Mouse (Mus musculus): ENCODE results near the gene Tomm6. TPM values are rescaled to one million over a fixed set of nuclear protein-coding genes. Genes with fewer than 3 reads are reported as not detected.
A peak's percentile ranks its signal among the peaks of the same experiment; 100 is the strongest.

Gene Tomm6
- polyA plus RNA-seq, 1 experiment: 232 TPM

- Histone ChIP-seq H3K79me2 (ENCODE audit: control insufficient read depth, insufficient read depth) (no peaks in the 10 kb centered on the region), H3ac (ENCODE audit: control insufficient read depth, insufficient read length) (no peak overlapping the region), H3K4me2 (ENCODE audit: low read depth) (no peak overlapping the region), H3K4me3 (no peak overlapping the region), H3K36me3 (ENCODE audit: control insufficient read depth, insufficient read depth) (no peaks in the 10 kb centered on the region), H3K27me3 (ENCODE audit: control insufficient read depth, insufficient read depth, insufficient read length) (peaks cover 30% of the 10 kb centered on the region)
- no peak for TF ChIP-seq TCF3 (IDR thresholded peaks at IDR 0.05; ENCODE audit: insufficient read length, low read depth)
- TF ChIP-seq REST (IDR thresholded peaks at IDR 0.05; ENCODE audit: insufficient read depth, insufficient read length): no peak
- TF ChIP-seq CEBPB (IDR thresholded peaks at IDR 0.05; ENCODE audit: insufficient read depth, poor library complexity, severe bottlenecking): no peak
- TF ChIP-seq MYOD1 (IDR thresholded peaks at IDR 0.05; ENCODE audit: control insufficient read depth in 1 of 3, insufficient read length in 2 of 3, low read depth in 2 of 3): no peak
- TF ChIP-seq TCF12 (IDR thresholded peaks at IDR 0.05; ENCODE audit: insufficient read depth, poor library complexity, severe bottlenecking): no peak
- no peak for TF ChIP-seq MAX (IDR thresholded peaks at IDR 0.05; ENCODE audit: low read depth)
- TF ChIP-seq POLR2A (IDR thresholded peaks at IDR 0.05; ENCODE audit: insufficient read length, low read depth): no peak
- TF ChIP-seq POLR2AphosphoS2 (IDR thresholded peaks at IDR 0.05; ENCODE audit: insufficient read length, low read depth): no peak
- TF ChIP-seq USF1 (IDR thresholded peaks at IDR 0.05; ENCODE audit: low read depth): no peak
- TF ChIP-seq SRF (IDR thresholded peaks at IDR 0.05; ENCODE audit: control insufficient read depth, insufficient read length, low read depth): no peak
- TF ChIP-seq MYOG (IDR thresholded peaks at IDR 0.05; ENCODE audit: control insufficient read depth in 1 of 3, insufficient read depth in 1 of 3, insufficient read length in 2 of 3, low read depth in 2 of 3): no peak
- TF ChIP-seq E2F4 (IDR thresholded peaks at IDR 0.05; ENCODE audit: insufficient read depth): no peak
Observed at GRCm38 (mm10) chr17:47707961-47708360, 19.8 kb upstream of the Tomm6 start.

- Histone ChIP-seq H3K79me2 (ENCODE audit: control insufficient read depth, insufficient read depth) (no peaks in the 10 kb centered on the region), H3K4me2 (ENCODE audit: low read depth) (no peak overlapping the region), H3K36me3 (ENCODE audit: control insufficient read depth, insufficient read depth) (no peaks in the 10 kb centered on the region), H3K27me3 (ENCODE audit: control insufficient read depth, insufficient read depth, insufficient read length) (peaks cover 18% of the 10 kb centered on the region), H3K4me3 (no peak overlapping the region), H3ac (ENCODE audit: control insufficient read depth, insufficient read length) (no peak overlapping the region)
- no peak for TF ChIP-seq POLR2AphosphoS2 (IDR thresholded peaks at IDR 0.05; ENCODE audit: insufficient read length, low read depth)
- TF ChIP-seq MYOD1 (IDR thresholded peaks at IDR 0.05; ENCODE audit: control insufficient read depth in 1 of 3, insufficient read length in 2 of 3, low read depth in 2 of 3): peak in 2 of 3 experiments; percentile 28 to 31
- TF ChIP-seq TCF12 (IDR thresholded peaks at IDR 0.05; ENCODE audit: insufficient read depth, poor library complexity, severe bottlenecking): no peak
- TF ChIP-seq POLR2A (IDR thresholded peaks at IDR 0.05; ENCODE audit: insufficient read length, low read depth): no peak
- TF ChIP-seq REST (IDR thresholded peaks at IDR 0.05; ENCODE audit: insufficient read depth, insufficient read length): no peak
- TF ChIP-seq TCF3 (IDR thresholded peaks at IDR 0.05; ENCODE audit: insufficient read length, low read depth): no peak
- TF ChIP-seq MYOG (IDR thresholded peaks at IDR 0.05; ENCODE audit: control insufficient read depth in 1 of 3, insufficient read depth in 1 of 3, insufficient read length in 2 of 3, low read depth in 2 of 3): peak in 1 of 3 experiments; percentile 40
- no peak for TF ChIP-seq MAX (IDR thresholded peaks at IDR 0.05; ENCODE audit: low read depth)
Observed at GRCm38 (mm10) chr17:47706196-47706595, 18.0 kb upstream of the Tomm6 start.

- Histone ChIP-seq H3K4me2 (ENCODE audit: low read depth) (no peak overlapping the region), H3K36me3 (ENCODE audit: control insufficient read depth, insufficient read depth) (no peaks in the 10 kb centered on the region), H3K4me3 (no peak overlapping the region), H3ac (ENCODE audit: control insufficient read depth, insufficient read length) (no peak overlapping the region), H3K79me2 (ENCODE audit: control insufficient read depth, insufficient read depth) (no peaks in the 10 kb centered on the region), H3K27me3 (ENCODE audit: control insufficient read depth, insufficient read depth, insufficient read length) (peaks cover 17% of the 10 kb centered on the region)
- TF ChIP-seq TCF3 (IDR thresholded peaks at IDR 0.05; ENCODE audit: insufficient read length, low read depth): no peak
- TF ChIP-seq MAX (IDR thresholded peaks at IDR 0.05; ENCODE audit: low read depth): no peak
- no peak for TF ChIP-seq CEBPB (IDR thresholded peaks at IDR 0.05; ENCODE audit: insufficient read depth, poor library complexity, severe bottlenecking)
- TF ChIP-seq POLR2AphosphoS2 (IDR thresholded peaks at IDR 0.05; ENCODE audit: insufficient read length, low read depth): no peak
- no peak for TF ChIP-seq USF1 (IDR thresholded peaks at IDR 0.05; ENCODE audit: low read depth)
- TF ChIP-seq E2F4 (IDR thresholded peaks at IDR 0.05; ENCODE audit: insufficient read depth): no peak
- TF ChIP-seq POLR2A (IDR thresholded peaks at IDR 0.05; ENCODE audit: insufficient read length, low read depth): no peak
- TF ChIP-seq REST (IDR thresholded peaks at IDR 0.05; ENCODE audit: insufficient read depth, insufficient read length): no peak
- no peak for TF ChIP-seq TCF12 (IDR thresholded peaks at IDR 0.05; ENCODE audit: insufficient read depth, poor library complexity, severe bottlenecking)
- no peak for TF ChIP-seq MYOD1 (IDR thresholded peaks at IDR 0.05; ENCODE audit: control insufficient read depth in 1 of 3, insufficient read length in 2 of 3, low read depth in 2 of 3)
- no peak for TF ChIP-seq MYOG (IDR thresholded peaks at IDR 0.05; ENCODE audit: control insufficient read depth in 1 of 3, insufficient read depth in 1 of 3, insufficient read length in 2 of 3, low read depth in 2 of 3)
- no peak for TF ChIP-seq SRF (IDR thresholded peaks at IDR 0.05; ENCODE audit: control insufficient read depth, insufficient read length, low read depth)
Observed at GRCm38 (mm10) chr17:47704692-47705091, 16.5 kb upstream of the Tomm6 start.

- H3ac ChIP-seq (ENCODE audit: control insufficient read depth, insufficient read length): no peak overlapping the region
- no peak overlapping the region for H3K4me2 ChIP-seq (ENCODE audit: low read depth)
- TF ChIP-seq USF1 (IDR thresholded peaks at IDR 0.05; ENCODE audit: low read depth) (no peak), SRF (IDR thresholded peaks at IDR 0.05; ENCODE audit: control insufficient read depth, insufficient read length, low read depth) (no peak), POLR2A (IDR thresholded peaks at IDR 0.05; ENCODE audit: insufficient read length, low read depth) (no peak), MYOD1 (IDR thresholded peaks at IDR 0.05; ENCODE audit: control insufficient read depth in 1 of 3, insufficient read length in 2 of 3, low read depth in 2 of 3) (no peak), TCF12 (IDR thresholded peaks at IDR 0.05; ENCODE audit: insufficient read depth, poor library complexity, severe bottlenecking) (no peak), REST (IDR thresholded peaks at IDR 0.05; ENCODE audit: insufficient read depth, insufficient read length) (no peak), TCF3 (IDR thresholded peaks at IDR 0.05; ENCODE audit: insufficient read length, low read depth) (no peak), POLR2AphosphoS2 (IDR thresholded peaks at IDR 0.05; ENCODE audit: insufficient read length, low read depth) (no peak), CEBPB (IDR thresholded peaks at IDR 0.05; ENCODE audit: insufficient read depth, poor library complexity, severe bottlenecking) (no peak), MYOG (IDR thresholded peaks at IDR 0.05; ENCODE audit: control insufficient read depth in 1 of 3, insufficient read depth in 1 of 3, insufficient read length in 2 of 3, low read depth in 2 of 3) (no peak), E2F4 (IDR thresholded peaks at IDR 0.05; ENCODE audit: insufficient read depth) (no peak), MAX (IDR thresholded peaks at IDR 0.05; ENCODE audit: low read depth) (no peak)
- peaks cover 16% of the 10 kb centered on the region for H3K27me3 ChIP-seq (ENCODE audit: control insufficient read depth, insufficient read depth, insufficient read length)
- H3K36me3 ChIP-seq (ENCODE audit: control insufficient read depth, insufficient read depth): no peaks in the 10 kb centered on the region
- no peaks in the 10 kb centered on the region for H3K79me2 ChIP-seq (ENCODE audit: control insufficient read depth, insufficient read depth)
- no peak overlapping the region for H3K4me3 ChIP-seq
Observed at GRCm38 (mm10) chr17:47703556-47703955, 15.4 kb upstream of the Tomm6 start.
